Mouse (Mus musculus): ENCODE data around the gene F12. TPM values are rescaled to one million over a fixed set of nuclear protein-coding genes. Genes with fewer than 3 reads are reported as not detected.

Gene F12
- polyA plus RNA-seq, 1 experiment from 2014 or later = 56.5 TPM

- Histone ChIP-seq H3K4me3 (replicated peaks) (no peak overlapping the region), H3K4me1 (replicated peaks) (peaks cover 40% of the 10 kb centered on the region), H3K9me3 (replicated peaks) (no peaks in the 10 kb centered on the region), H3K27ac (no peak overlapping the region), H3K27me3 (peaks cover 6% of the 10 kb centered on the region; the same call in 1 of the 2 replicates), H3K9ac (no peak overlapping the region), H3K36me3 (no peaks in the 10 kb centered on the region), H3K4me2 (no peak overlapping the region)
- no peak for ATAC-seq (ENCODE audit: low read depth)
- DNase-seq = no peak
- WGBS (ENCODE audit: insufficient replicate concordance) = 64% methylated on average over 7 of the region's 7 CpGs
Measured at GRCm38 (mm10) chr13:55368401-55368800, 58.2 kb downstream of the F12 start.

Small RNAs within 50 kb of the gene (microRNA-seq; reads per million reads assigned to microRNA genes)
- gene Mir6943 = not detected

Other genes starting within 250 kb of the F12 start
- 15.5 and 19.8 TPM in 2 replicates for gene Nsd1, start 217.0 kb downstream of the F12 start, polyA plus RNA-seq (2015; fragmentation: Nextera tagmentation; extraction: Ambion mirVana)
- gene Prelid1, start 106.3 kb downstream of the F12 start, polyA plus RNA-seq (2015; fragmentation: Nextera tagmentation; extraction: Ambion mirVana) = 234 and 240 TPM in 2 replicates
- gene Rab24, start 104.8 kb downstream of the F12 start, polyA plus RNA-seq (2015; fragmentation: Nextera tagmentation; extraction: Ambion mirVana) = 38.0 and 45.0 TPM in 2 replicates
- 22.0 and 23.0 TPM in 2 replicates for gene Mxd3, start 97.0 kb downstream of the F12 start, polyA plus RNA-seq (2015; fragmentation: Nextera tagmentation; extraction: Ambion mirVana)
- gene Lman2, start 64.0 kb downstream of the F12 start, polyA plus RNA-seq (2015; fragmentation: Nextera tagmentation; extraction: Ambion mirVana) = 59.1 and 65.6 TPM in 2 replicates
- gene Rgs14, start 57.1 kb downstream of the F12 start, polyA plus RNA-seq (2015; fragmentation: Nextera tagmentation; extraction: Ambion mirVana) = 1.4 and 1.8 TPM in 2 replicates
- not detected in 2 replicates for gene Slc34a1, start 28.6 kb downstream of the F12 start, polyA plus RNA-seq (2015; fragmentation: Nextera tagmentation; extraction: Ambion mirVana)
- gene Pfn3, start 11.6 kb downstream of the F12 start, polyA plus RNA-seq (2015; fragmentation: Nextera tagmentation; extraction: Ambion mirVana) = not detected in 2 replicates
- 23.7 and 25.2 TPM in 2 replicates for gene Grk6, start 18.3 kb upstream of the F12 start, polyA plus RNA-seq (2015; fragmentation: Nextera tagmentation; extraction: Ambion mirVana)
- gene Prr7, start 37.5 kb upstream of the F12 start, polyA plus RNA-seq (2015; fragmentation: Nextera tagmentation; extraction: Ambion mirVana) = not detected in 2 replicates
- 11.5 and 12.3 TPM in 2 replicates for gene Dbn1, start 61.3 kb upstream of the F12 start, polyA plus RNA-seq (2015; fragmentation: Nextera tagmentation; extraction: Ambion mirVana)
- gene Pdlim7, start 86.9 kb upstream of the F12 start, polyA plus RNA-seq (2015; fragmentation: Nextera tagmentation; extraction: Ambion mirVana) = 27.5 and 28.8 TPM in 2 replicates
- 3.4 and 3.8 TPM in 2 replicates for gene Dok3, start 102.5 kb upstream of the F12 start, polyA plus RNA-seq (2015; fragmentation: Nextera tagmentation; extraction: Ambion mirVana)
- 31.7 and 32.8 TPM in 2 replicates for gene Ddx41, start 109.9 kb upstream of the F12 start, polyA plus RNA-seq (2015; fragmentation: Nextera tagmentation; extraction: Ambion mirVana)
- gene Fam193b, start 144.3 kb upstream of the F12 start, polyA plus RNA-seq (2015; fragmentation: Nextera tagmentation; extraction: Ambion mirVana) = 7.9 and 8.8 TPM in 2 replicates
- gene Tmed9, start 146.9 kb upstream of the F12 start, polyA plus RNA-seq (2015; fragmentation: Nextera tagmentation; extraction: Ambion mirVana) = 65.0 and 72.6 TPM in 2 replicates
- 7.0 and 7.8 TPM in 2 replicates for gene B4galt7, start 173.1 kb upstream of the F12 start, polyA plus RNA-seq (2015; fragmentation: Nextera tagmentation; extraction: Ambion mirVana)
- gene Caml, start 196.2 kb upstream of the F12 start, polyA plus RNA-seq (2015; fragmentation: Nextera tagmentation; extraction: Ambion mirVana) = 15.4 and 15.9 TPM in 2 replicates
- gene Ddx46, start 208.2 kb upstream of the F12 start, polyA plus RNA-seq (2015; fragmentation: Nextera tagmentation; extraction: Ambion mirVana) = 20.7 and 27.3 TPM in 2 replicates